Mouse (Mus musculus) lung, adult 2 months (tissue): Measurements from ENCODE around the gene Prrx1. TPM values are rescaled to one million over a fixed set of nuclear protein-coding genes. Genes with fewer than 3 reads are reported as not detected.

Source experiments
- DNase-seq: peaks from one replicate; pipeline ENCODE4 v3.0.0; 2022
- H3K4me1 ChIP-seq: fragments of 200-500 bp; 2 replicates; pipeline ENCODE4 v1.6.1; 2011; ENCODE audit warnings: low read length; ENCODE audit not compliant: control insufficient read depth, insufficient read depth
- H3K4me3 ChIP-seq: fragments of 200-500 bp; replicated peaks from 2 replicates; pipeline ENCODE3; 2011; ENCODE audit warnings: low read depth, mild to moderate bottlenecking, control low read depth, low read length; ENCODE audit errors: extremely low read depth
- CTCF ChIP-seq: fragments of 200-500 bp; IDR thresholded peaks from 2 replicates; pipeline ENCODE4 v1.5.1; 2011; ENCODE audit warnings: mild to moderate bottlenecking, low read length, control low read depth; ENCODE audit not compliant: insufficient read depth
- POLR2A ChIP-seq: fragments of 200-500 bp; IDR thresholded peaks from 2 replicates; pipeline ENCODE4 v1.6.1; 2011; ENCODE audit warnings: low read depth, mild to moderate bottlenecking, control low read depth, low read length, borderline replicate concordance; ENCODE audit errors: extremely low read depth
- WGBS: fragments of 180-500 bp; shearing (Covaris S2); methylation state at CpG from one replicate; pipeline ENCODE4 v1.1.7; 2018; 5-methylcytosine and 5-hydroxymethylcytosine counted together
- polyA plus RNA-seq: library from polyadenylated mRNA; depleted of rRNA; stranded (reverse); fragments of >200 nt; gene quantifications from 2 replicates; pipeline ENCODE4 v1.2.3, GENCODE M21; 2012

The Prrx1 gene
- polyA plus RNA-seq, 1 experiment, result 6.4 TPM

- TF ChIP-seq CTCF (no peak), POLR2A (no peak)
- WGBS, result 3% methylated on average over 21 of the region's 21 CpGs
- Histone ChIP-seq H3K4me1 (no peaks in the 10 kb centered on the region), H3K4me3 (no peak overlapping the region)
- DNase-seq, result no peak
Measured at GRCm38 (mm10) chr1:163313921-163314725, 613 bp upstream of the Prrx1 start.

GRCm38 (mm10) chr1:163311861-163312811, 1.4 kb downstream of the Prrx1 start:
- Histone ChIP-seq H3K4me3 (peak overlapping the region; percentile 69), H3K4me1 (no peaks in the 10 kb centered on the region)
- peak; percentile 16; the same call in 1 of the 2 replicates for TF ChIP-seq POLR2A
- no peak for TF ChIP-seq CTCF
- 1% methylated on average over 58 of the region's 59 CpGs for WGBS
- DNase-seq, result no peak

DNA sequence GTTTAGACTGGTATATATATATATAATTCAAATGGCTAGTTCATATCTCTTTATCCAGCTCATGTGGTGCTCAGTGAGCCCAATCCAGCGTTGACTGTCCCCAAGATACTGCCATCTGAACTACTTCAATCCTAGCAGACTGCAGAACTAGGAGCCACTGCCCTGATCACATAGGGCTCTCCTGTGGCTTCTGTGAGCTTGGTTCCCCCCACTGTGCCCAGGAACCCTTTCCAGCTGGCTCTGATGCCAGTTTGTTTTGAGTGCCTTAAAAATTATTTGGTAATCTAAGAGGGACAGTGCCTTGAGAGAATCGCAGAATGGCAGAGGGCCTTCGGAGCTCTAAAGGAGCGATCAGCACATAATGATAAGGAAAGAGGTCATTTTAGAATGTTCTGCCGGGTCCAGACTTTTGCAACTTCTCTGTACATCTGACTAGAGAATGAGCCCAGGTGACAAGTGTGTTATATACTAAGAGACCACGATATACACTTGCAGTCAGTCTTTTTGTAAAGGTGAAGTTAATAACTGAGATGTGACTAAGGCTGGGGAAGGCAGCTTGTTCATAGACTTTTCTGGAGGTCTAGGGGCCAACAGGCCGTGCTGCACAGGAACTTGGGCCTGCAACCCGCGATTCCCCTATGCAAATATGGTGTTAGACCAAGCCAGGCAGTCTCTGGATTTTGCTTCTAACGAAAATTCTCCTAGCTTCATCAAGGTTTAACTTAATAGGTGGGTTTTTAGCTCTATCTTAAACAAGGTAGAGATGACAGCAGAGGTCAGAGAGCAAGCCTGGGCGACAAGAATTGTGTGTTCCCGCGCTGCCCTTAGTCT, 2.3 kb downstream of the Prrx1 start:
- no peak for TF ChIP-seq POLR2A
- no peak for TF ChIP-seq CTCF
- DNase-seq, result no peak
- no peaks in the 10 kb centered on the region for H3K4me1 ChIP-seq
- 30% methylated on average over 13 of the region's 13 CpGs for WGBS
- H3K4me3 ChIP-seq, result peak overlapping the region; percentile 69

DNA sequence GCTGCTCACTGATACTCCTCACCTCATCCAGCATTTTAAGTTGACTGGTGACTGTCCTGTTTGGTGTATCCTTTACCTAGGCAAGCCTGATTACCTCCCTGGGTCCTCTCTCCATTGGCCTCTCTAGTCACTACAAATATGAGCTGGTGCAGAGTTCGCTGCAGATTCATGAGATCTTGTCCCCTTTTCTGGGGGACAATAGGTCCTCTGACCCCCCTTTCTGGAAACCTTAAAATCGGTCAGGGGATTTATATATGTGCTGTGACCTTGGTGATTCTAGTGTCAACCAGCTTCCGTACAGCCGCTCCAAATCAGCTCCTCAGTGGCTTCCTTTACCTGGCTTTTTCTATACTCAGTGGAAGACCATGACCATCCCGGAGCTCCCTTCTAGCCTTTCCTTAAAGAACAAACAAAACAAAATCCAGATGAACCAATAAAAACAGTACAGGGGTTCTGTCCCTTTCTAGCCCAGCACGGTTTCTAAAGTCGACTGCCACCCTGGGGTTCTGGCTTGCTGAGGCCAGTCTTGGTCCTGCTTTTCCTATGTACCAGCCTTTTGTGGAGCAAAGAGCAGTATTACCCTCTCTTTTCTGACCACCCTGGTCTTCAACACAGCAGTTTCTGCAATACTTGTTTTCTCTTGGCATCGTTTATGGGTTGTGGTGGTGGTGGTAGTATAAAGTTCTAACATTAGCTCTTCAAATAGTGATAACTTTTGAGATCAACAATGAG, 3.3 kb downstream of the Prrx1 start:
- no peak for TF ChIP-seq POLR2A
- TF ChIP-seq CTCF, result no peak
- WGBS, result 37% methylated on average over 8 of the region's 8 CpGs
- no peak for DNase-seq
- H3K4me1 ChIP-seq, result no peaks in the 10 kb centered on the region
- no peak overlapping the region for H3K4me3 ChIP-seq

DNA sequence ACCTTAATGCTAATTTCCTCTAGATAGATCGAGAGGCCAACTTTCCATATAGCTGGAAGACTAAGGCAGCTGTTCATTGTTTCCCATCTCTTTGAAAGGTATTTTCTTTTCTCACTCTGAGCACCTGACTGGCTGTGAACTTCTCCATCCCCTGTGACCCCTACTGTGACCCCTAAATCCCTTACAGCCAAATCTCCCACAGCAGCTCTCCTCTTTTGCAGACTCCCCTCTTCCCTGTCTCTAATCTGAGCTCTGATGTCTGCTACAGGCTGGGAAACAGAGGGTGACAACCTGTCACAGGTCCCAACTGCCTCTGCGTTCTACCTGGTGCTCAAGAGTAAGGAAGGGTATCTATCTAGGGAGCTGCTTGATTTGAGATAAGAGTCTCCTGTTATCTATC, 4.0 kb downstream of the Prrx1 start:
- no peak for TF ChIP-seq POLR2A
- no peak for TF ChIP-seq CTCF
- DNase-seq, result no peak
- Histone ChIP-seq H3K4me1 (no peaks in the 10 kb centered on the region), H3K4me3 (no peak overlapping the region)
- WGBS, result 40% methylated on average over 2 of the region's 2 CpGs

GRCm38 (mm10) chr1:163308631-163309030, 4.9 kb downstream of the Prrx1 start:
- TF ChIP-seq CTCF (no peak), POLR2A (no peak)
- Histone ChIP-seq H3K4me3 (no peak overlapping the region), H3K4me1 (no peaks in the 10 kb centered on the region)
- 18% methylated on average over 24 of the region's 24 CpGs for WGBS
- no peak for DNase-seq

GRCm38 (mm10) chr1:163307706-163308105, 5.8 kb downstream of the Prrx1 start:
- WGBS, result 68% methylated on average over 11 of the region's 11 CpGs
- DNase-seq, result no peak
- no peaks in the 10 kb centered on the region for H3K4me1 ChIP-seq
- TF ChIP-seq POLR2A, result no peak
- no peak for TF ChIP-seq CTCF
- no peak overlapping the region for H3K4me3 ChIP-seq

DNA sequence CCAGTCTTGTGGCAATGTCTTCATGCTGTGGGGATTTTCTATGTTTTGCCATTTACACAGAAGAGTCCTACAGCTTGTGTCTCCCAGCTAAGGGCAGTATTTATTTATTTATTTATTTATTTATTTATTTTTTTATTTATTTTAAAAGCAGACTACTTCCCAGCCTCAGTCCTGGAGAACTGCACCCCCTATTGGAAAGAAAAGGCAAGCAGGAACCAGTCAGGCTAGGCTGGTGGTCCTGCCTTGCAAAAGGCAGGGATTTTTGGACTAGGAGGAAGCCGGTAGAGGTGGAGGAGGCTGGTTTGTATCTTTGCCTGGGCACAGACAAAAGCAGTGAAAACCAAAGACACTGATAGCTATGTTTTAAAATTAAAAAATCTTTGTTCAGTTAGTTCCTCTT, 7.6 kb downstream of the Prrx1 start:
- no peaks in the 10 kb centered on the region for H3K4me1 ChIP-seq
- no peak for DNase-seq
- WGBS, result 63% methylated on average over 1 of the region's 1 CpGs
- no peak for TF ChIP-seq CTCF
- no peak for TF ChIP-seq POLR2A
- H3K4me3 ChIP-seq, result no peak overlapping the region

- no peak overlapping the region for H3K4me3 ChIP-seq
- no peak for DNase-seq
- no peak for TF ChIP-seq CTCF
- TF ChIP-seq POLR2A, result no peak
- 77% methylated on average over 3 of the region's 3 CpGs for WGBS
- H3K4me1 ChIP-seq, result no peaks in the 10 kb centered on the region
Measured at GRCm38 (mm10) chr1:163304837-163305236, 8.7 kb downstream of the Prrx1 start.
